Mouse (Mus musculus): ENCODE results near the gene Gm8369. TPM values are rescaled to one million over a fixed set of nuclear protein-coding genes. Genes with fewer than 3 reads are reported as not detected.
"Not testable (repeated sequence)": the region's sequence is repeated elsewhere in the genome, so short reads cannot be mapped to it uniquely, and the experiment has no call there.

Gene Gm8369
- polyA plus RNA-seq (2016; fragmentation: Nextera tagmentation; extraction: Ambion mirVana) = not detected in 2 replicates

DNA sequence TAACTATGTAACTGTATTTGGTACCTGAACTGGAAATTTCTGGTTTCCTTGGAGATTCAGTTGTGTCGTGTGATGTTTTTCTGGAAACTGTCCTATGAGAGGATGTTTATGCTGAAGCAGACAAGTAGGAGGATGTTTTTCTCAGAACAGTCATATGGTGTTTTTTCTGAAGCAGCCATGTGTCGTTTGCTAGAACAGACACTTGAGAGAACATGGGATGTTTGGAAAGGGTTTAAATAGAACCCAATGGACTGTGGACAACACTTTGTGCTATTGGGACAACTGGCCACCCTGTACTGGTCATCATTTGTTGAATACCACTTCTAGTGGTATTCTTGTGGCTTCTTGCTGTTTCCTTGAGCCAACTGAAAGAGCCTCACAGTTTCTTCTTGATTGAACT lies at the start of gene Gm8369:
TSS of gene Gm8369 (plus strand) at position 193 of the 400 bp plus-strand sequence.
- no peaks in the 10 kb centered on the region for H3K9me3 ChIP-seq
- H3K36me3 ChIP-seq (replicated peaks) = no peaks in the 10 kb centered on the region
- DNase-seq (ENCODE audit: extremely low spot score, low spot score) = no peak
- H3K4me1 ChIP-seq = no peaks in the 10 kb centered on the region
- no peaks in the 10 kb centered on the region for H3K27me3 ChIP-seq (ENCODE audit: poor library complexity, severe bottlenecking)
- WGBS = 86% methylated on average over 2 of the region's 2 CpGs
- H3K4me3 ChIP-seq = no peak within 1 kb of the TSS
- H3K27ac ChIP-seq = no peak within 1 kb of the TSS

GRCm38 (mm10) chr19:11443338-11443737 lies 42.4 kb upstream of the Gm8369 start, which contains the start of gene Ms4a4b:
TSS of gene Ms4a4b (plus strand) at chr19:11443553.
- no peak for DNase-seq (ENCODE audit: extremely low spot score, low spot score)
- Histone ChIP-seq H3K27ac (no peak within 1 kb of the TSS), H3K4me3 (no peak within 1 kb of the TSS), H3K36me3 (replicated peaks) (no peaks in the 10 kb centered on the region), H3K4me1 (no peaks in the 10 kb centered on the region), H3K9me3 (no peaks in the 10 kb centered on the region), H3K27me3 (ENCODE audit: poor library complexity, severe bottlenecking) (no peaks in the 10 kb centered on the region)

- WGBS = 92% methylated on average over 5 of the region's 5 CpGs
- H3K9me3 ChIP-seq = no peaks in the 10 kb centered on the region
- no peak overlapping the region for H3K27ac ChIP-seq
- no peak for DNase-seq (ENCODE audit: extremely low spot score, low spot score)
- H3K36me3 ChIP-seq (replicated peaks) = no peaks in the 10 kb centered on the region
- H3K4me1 ChIP-seq = no peaks in the 10 kb centered on the region
- H3K27me3 ChIP-seq (ENCODE audit: poor library complexity, severe bottlenecking) = no peaks in the 10 kb centered on the region
- no peak overlapping the region for H3K4me3 ChIP-seq
These were observed 41.8 kb upstream of the Gm8369 start for GRCm38 (mm10) chr19:11443964-11444363.

DNA sequence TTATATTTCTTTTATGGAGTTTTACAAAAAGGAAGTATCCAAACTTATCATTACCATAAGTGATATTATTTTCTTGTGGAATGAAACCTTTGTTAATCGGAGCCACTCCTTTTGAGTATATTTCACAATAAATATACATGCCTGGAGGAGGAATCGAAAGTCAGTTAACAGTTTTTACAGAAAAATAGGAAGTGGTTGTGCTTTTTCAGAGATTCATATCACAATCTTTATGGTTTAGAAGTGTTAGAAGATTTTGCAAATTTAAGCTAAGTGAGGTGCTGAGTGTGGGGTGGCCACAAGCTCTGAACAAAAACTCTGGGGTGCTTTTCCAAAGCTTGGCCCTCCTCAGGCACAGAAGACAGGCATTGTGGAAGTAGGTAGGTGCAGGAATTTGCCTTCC lies 38.5 kb upstream of the Gm8369 start:
- 82% methylated on average over 2 of the region's 2 CpGs for WGBS
- DNase-seq (ENCODE audit: extremely low spot score, low spot score) = no peak

DNA sequence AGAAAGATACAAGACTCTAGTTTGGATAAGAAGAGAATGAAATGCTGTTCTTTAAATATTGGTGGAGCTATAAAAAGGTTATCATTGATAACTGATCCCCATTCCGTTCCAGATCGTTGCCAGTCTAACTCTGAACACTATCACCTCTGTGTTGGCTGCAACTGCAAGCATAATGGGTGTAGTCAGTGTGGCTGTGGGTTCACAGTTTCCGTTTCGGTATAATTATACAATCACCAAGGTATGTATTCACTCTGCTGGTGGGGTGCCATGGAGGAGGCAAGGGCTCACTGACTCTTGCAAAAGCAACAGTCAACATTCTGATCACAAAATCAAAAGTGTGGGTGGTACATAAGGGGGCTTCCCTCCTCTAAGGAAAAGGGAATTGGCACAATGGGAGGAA lies 26.7 kb upstream of the Gm8369 start:
- H3K4me3 ChIP-seq; H3K36me3 ChIP-seq (replicated peaks); H3K27me3 ChIP-seq (ENCODE audit: poor library complexity, severe bottlenecking); H3K9me3 ChIP-seq; DNase-seq (ENCODE audit: extremely low spot score, low spot score); H3K27ac ChIP-seq; H3K4me1 ChIP-seq: not testable (repeated sequence)
- WGBS = 94% methylated on average over 4 of the region's 4 CpGs

More for the DNA sequence above, 38.5 kb upstream of the Gm8369 start:
- H3K9me3 ChIP-seq = no peaks in the 10 kb centered on the region
- H3K27me3 ChIP-seq (ENCODE audit: poor library complexity, severe bottlenecking) = no peaks in the 10 kb centered on the region
- H3K27ac ChIP-seq = no peak overlapping the region
- no peak overlapping the region for H3K4me3 ChIP-seq
- no peaks in the 10 kb centered on the region for H3K36me3 ChIP-seq (replicated peaks)
- no peaks in the 10 kb centered on the region for H3K4me1 ChIP-seq

DNA sequence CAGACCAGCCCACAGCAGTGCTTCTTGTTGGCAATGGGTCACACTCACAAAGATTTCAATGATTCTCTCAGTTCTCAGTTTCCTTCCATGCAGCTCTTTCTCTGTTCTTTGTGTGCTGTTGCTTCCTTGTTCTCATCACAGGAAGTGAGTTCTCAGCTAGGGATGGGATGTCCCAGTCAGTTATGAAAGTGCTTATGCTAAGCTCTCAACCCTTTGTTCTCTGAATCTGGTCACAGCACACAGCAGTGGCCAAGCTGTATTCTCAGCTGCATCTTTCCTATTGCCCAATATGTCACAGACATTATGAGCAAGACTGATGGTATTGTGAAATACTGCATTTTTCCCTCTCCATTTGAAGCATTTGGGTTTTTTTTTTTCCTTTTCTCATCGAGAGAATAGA lies 20.9 kb upstream of the Gm8369 start:
- H3K36me3 ChIP-seq (replicated peaks); H3K9me3 ChIP-seq; H3K4me1 ChIP-seq; H3K4me3 ChIP-seq; H3K27me3 ChIP-seq (ENCODE audit: poor library complexity, severe bottlenecking); DNase-seq (ENCODE audit: extremely low spot score, low spot score); H3K27ac ChIP-seq: not testable (repeated sequence)
- 77% methylated on average over 1 of the region's 1 CpGs for WGBS

- WGBS = 86% methylated on average over 5 of the region's 5 CpGs
- H3K36me3 ChIP-seq (replicated peaks) = no peaks in the 10 kb centered on the region
- no peak overlapping the region for H3K4me3 ChIP-seq
- no peak for DNase-seq (ENCODE audit: extremely low spot score, low spot score)
- no peaks in the 10 kb centered on the region for H3K27me3 ChIP-seq (ENCODE audit: poor library complexity, severe bottlenecking)
- no peaks in the 10 kb centered on the region for H3K4me1 ChIP-seq
- H3K9me3 ChIP-seq = no peaks in the 10 kb centered on the region
- H3K27ac ChIP-seq = no peak overlapping the region
These were observed 19.3 kb upstream of the Gm8369 start for GRCm38 (mm10) chr19:11466471-11466870.

DNA sequence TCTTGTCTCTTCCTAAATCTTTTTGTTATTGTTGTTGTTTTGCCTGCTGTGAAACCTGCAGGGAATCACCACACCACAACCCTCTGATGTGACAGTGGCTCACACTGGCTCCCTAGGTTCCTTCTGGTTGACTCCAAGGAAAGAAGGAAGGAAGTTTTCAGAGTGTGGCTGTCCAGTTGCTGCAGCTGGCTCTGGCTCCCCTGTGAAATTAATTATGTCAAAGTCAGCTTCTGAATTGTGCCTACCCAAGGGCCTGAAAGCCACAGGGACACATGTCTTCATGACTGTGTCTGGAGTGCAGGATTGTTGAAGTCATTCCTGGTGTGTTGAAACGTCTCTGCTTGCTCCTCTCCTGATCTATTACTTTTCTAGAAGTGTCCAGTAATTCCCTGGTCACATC lies 17.4 kb upstream of the Gm8369 start:
- H3K4me1 ChIP-seq = not testable (repeated sequence)

GRCm38 (mm10) chr19:11469215-11469614 lies 16.5 kb upstream of the Gm8369 start, which contains the start of gene Ms4a6c:
TSS of gene Ms4a6c (plus strand) at chr19:11469366.
- not testable (repeated sequence) for H3K36me3 ChIP-seq (replicated peaks); H3K9me3 ChIP-seq; H3K27me3 ChIP-seq (ENCODE audit: poor library complexity, severe bottlenecking); DNase-seq (ENCODE audit: extremely low spot score, low spot score); H3K27ac ChIP-seq; H3K4me1 ChIP-seq; H3K4me3 ChIP-seq
- 90% methylated on average over 4 of the region's 4 CpGs for WGBS

More for the DNA sequence above, 17.4 kb upstream of the Gm8369 start:
- H3K9me3 ChIP-seq; H3K27ac ChIP-seq; H3K36me3 ChIP-seq (replicated peaks); H3K27me3 ChIP-seq (ENCODE audit: poor library complexity, severe bottlenecking); DNase-seq (ENCODE audit: extremely low spot score, low spot score); H3K4me3 ChIP-seq: not testable (repeated sequence)
- WGBS = 71% methylated on average over 1 of the region's 1 CpGs

DNA sequence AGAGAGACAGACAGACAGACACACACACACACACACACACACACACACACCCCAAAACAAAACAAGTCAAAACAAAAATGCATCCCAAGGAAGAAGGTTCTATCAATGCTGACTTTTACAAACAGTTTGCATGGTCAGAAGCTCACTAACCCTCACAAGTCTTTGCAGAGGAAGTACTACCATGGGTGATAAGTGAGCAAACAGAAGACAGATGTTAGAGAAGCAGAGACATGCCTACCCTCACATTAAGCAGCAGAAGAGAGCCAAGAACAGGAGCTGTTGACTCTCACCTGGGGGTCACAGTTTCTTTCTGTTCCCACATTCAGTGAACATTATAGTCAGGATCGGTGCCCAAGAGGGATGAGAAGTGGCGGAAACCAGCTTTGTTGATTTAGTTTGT lies 6.0 kb upstream of the Gm8369 start:
- DNase-seq (ENCODE audit: extremely low spot score, low spot score) = no peak
- 96% methylated on average over 2 of the region's 2 CpGs for WGBS
- no peaks in the 10 kb centered on the region for H3K27me3 ChIP-seq (ENCODE audit: poor library complexity, severe bottlenecking)
- H3K27ac ChIP-seq = no peak overlapping the region
- H3K4me3 ChIP-seq = no peak overlapping the region
- H3K36me3 ChIP-seq (replicated peaks) = no peaks in the 10 kb centered on the region
- H3K4me1 ChIP-seq = no peaks in the 10 kb centered on the region
- H3K9me3 ChIP-seq = no peaks in the 10 kb centered on the region

GRCm38 (mm10) chr19:11482684-11483083 lies 3.1 kb upstream of the Gm8369 start:
- Histone ChIP-seq H3K9me3 (no peaks in the 10 kb centered on the region), H3K4me3 (no peak overlapping the region), H3K27me3 (ENCODE audit: poor library complexity, severe bottlenecking) (no peaks in the 10 kb centered on the region), H3K27ac (no peak overlapping the region), H3K36me3 (replicated peaks) (no peaks in the 10 kb centered on the region), H3K4me1 (no peaks in the 10 kb centered on the region)
- 88% methylated on average over 2 of the region's 2 CpGs for WGBS
- no peak for DNase-seq (ENCODE audit: extremely low spot score, low spot score)

- no peaks in the 10 kb centered on the region for H3K9me3 ChIP-seq
- H3K27me3 ChIP-seq (ENCODE audit: poor library complexity, severe bottlenecking) = no peaks in the 10 kb centered on the region
- no peaks in the 10 kb centered on the region for H3K36me3 ChIP-seq (replicated peaks)
- 84% methylated on average over 4 of the region's 4 CpGs for WGBS
- H3K27ac ChIP-seq = no peak overlapping the region
- no peak overlapping the region for H3K4me3 ChIP-seq
- no peaks in the 10 kb centered on the region for H3K4me1 ChIP-seq
- DNase-seq (ENCODE audit: extremely low spot score, low spot score) = no peak
These were observed 1.8 kb upstream of the Gm8369 start for GRCm38 (mm10) chr19:11483941-11484340.

GRCm38 (mm10) chr19:11484388-11484787 lies 1.4 kb upstream of the Gm8369 start:
- 86% methylated on average over 3 of the region's 3 CpGs for WGBS
- Histone ChIP-seq H3K9me3 (no peaks in the 10 kb centered on the region), H3K27me3 (ENCODE audit: poor library complexity, severe bottlenecking) (no peaks in the 10 kb centered on the region), H3K36me3 (replicated peaks) (no peaks in the 10 kb centered on the region), H3K27ac (no peak overlapping the region), H3K4me1 (no peaks in the 10 kb centered on the region), H3K4me3 (no peak overlapping the region)
- DNase-seq (ENCODE audit: extremely low spot score, low spot score) = no peak

DNA sequence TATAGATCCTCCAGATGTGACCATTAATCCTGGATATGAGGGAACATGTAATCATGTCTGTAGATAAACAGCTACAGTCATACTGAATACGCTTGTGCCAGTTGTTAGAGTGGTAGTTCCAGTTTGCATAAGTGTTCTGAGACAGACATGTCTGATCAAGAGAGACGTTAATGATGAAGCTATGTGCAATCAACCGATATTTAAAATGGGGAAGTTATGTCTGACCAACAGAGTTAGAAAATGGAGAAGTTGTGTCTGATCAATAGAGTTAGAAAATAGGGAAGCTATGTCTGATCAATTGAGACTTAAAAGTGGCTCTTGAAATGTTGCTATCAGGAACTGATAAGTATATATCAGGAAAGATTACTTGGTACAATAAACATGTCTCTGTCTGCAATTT lies 472 bp upstream of the Gm8369 start:
- Histone ChIP-seq H3K27me3 (ENCODE audit: poor library complexity, severe bottlenecking) (no peaks in the 10 kb centered on the region), H3K9me3 (no peaks in the 10 kb centered on the region), H3K36me3 (replicated peaks) (no peaks in the 10 kb centered on the region), H3K4me3 (no peak overlapping the region), H3K4me1 (no peaks in the 10 kb centered on the region), H3K27ac (no peak overlapping the region)
- no peak for DNase-seq (ENCODE audit: extremely low spot score, low spot score)
- WGBS = 96% methylated on average over 3 of the region's 3 CpGs

All from forebrain, embryonic 10.5 days (tissue).